In genomic region chr16:18210701-18211416, GRCm38 (mm10) we compare ENCODE assay signal across 11 mouse cellular contexts. TPM values are rescaled to one million over a fixed set of nuclear protein-coding genes. Genes with fewer than 3 reads are reported as not detected.
DNase-seq lines count a peak whose midpoint lies in the region; ATAC-seq and TF ChIP-seq lines count a peak whose summit lies in the region.
"Had no signal": no experiment of that assay in that cellular context is flagged by ENCODE, and none has a peak within 500 bp of the region (broad histone marks: within the 10 kb centered on the region; RNA-seq: fewer than 3 reads in every experiment).

No protein-coding gene starts in this region.

- H3K27me3 ChIP-seq in forebrain, embryonic 10.5 days (ENCODE audit: poor library complexity, severe bottlenecking) = 0 out of 2 replicates have a peak, but pooled peaks cover 13% of the 10 kb centered on the region
- no peaks in the 10 kb centered on the region for H3K27me3 ChIP-seq in forebrain, embryonic 15.5 days
- peaks cover 31% of the 10 kb centered on the region for H3K27me3 ChIP-seq in C2C12 (ENCODE audit: control insufficient read depth, insufficient read depth, insufficient read length)
- H3K27me3 ChIP-seq in kidney, postnatal 0 days (ENCODE audit: insufficient read depth, low read length) = no peaks in the 10 kb centered on the region
- H3K27me3 ChIP-seq in liver, embryonic 13.5 days = no peaks in the 10 kb centered on the region
- H3K27me3 ChIP-seq: stomach, embryonic 15.5 days had no signal

- H3K9ac ChIP-seq in forebrain, embryonic 15.5 days (replicated peaks) = no peak overlapping the region
- no peak overlapping the region for H3K9ac ChIP-seq in kidney, postnatal 0 days (ENCODE audit: low read depth, low read length)
- no peak overlapping the region for H3K9ac ChIP-seq in liver, embryonic 13.5 days
- H3K9ac ChIP-seq: stomach, embryonic 15.5 days had no signal

- no peaks in the 10 kb centered on the region for H3K79me2 ChIP-seq in C2C12 (ENCODE audit: control insufficient read depth, insufficient read depth)

- no peak for ATAC-seq in forebrain, embryonic 15.5 days (replicated peaks)
- ATAC-seq in kidney, postnatal 0 days (replicated peaks; ENCODE audit: low FRiP score, low read depth) = peak; percentile 22; the same call in 1 of the 2 replicates
- no peak for ATAC-seq in liver, embryonic 13.5 days (ENCODE audit: low read depth)
- ATAC-seq: Patski had no signal

- no peaks in the 10 kb centered on the region for H3K36me3 ChIP-seq in forebrain, embryonic 10.5 days (replicated peaks)
- no peaks in the 10 kb centered on the region for H3K36me3 ChIP-seq in forebrain, embryonic 15.5 days
- H3K36me3 ChIP-seq in C2C12 (ENCODE audit: control insufficient read depth, insufficient read depth) = no peaks in the 10 kb centered on the region
- no peaks in the 10 kb centered on the region for H3K36me3 ChIP-seq in kidney, postnatal 0 days (ENCODE audit: insufficient read depth, low read length)
- no peaks in the 10 kb centered on the region for H3K36me3 ChIP-seq in liver, embryonic 13.5 days
- H3K36me3 ChIP-seq: stomach, embryonic 15.5 days had no signal

- H3K4me3 ChIP-seq in forebrain, embryonic 10.5 days = no peak overlapping the region
- H3K4me3 ChIP-seq in forebrain, embryonic 15.5 days = no peak overlapping the region
- H3K4me3 ChIP-seq in C2C12 (ENCODE audit: insufficient read depth, poor library complexity, severe bottlenecking) = no peak overlapping the region
- H3K4me3 ChIP-seq in kidney, postnatal 0 days (replicated peaks; ENCODE audit: low read depth, low read length) = no peak overlapping the region
- H3K4me3 ChIP-seq in liver, embryonic 13.5 days (replicated peaks) = no peak overlapping the region
- H3K4me3 ChIP-seq: stomach, embryonic 15.5 days had no signal

- H3K79me3 ChIP-seq in C2C12 (ENCODE audit: low read depth) = no peaks in the 10 kb centered on the region

- no peak overlapping the region for H3K27ac ChIP-seq in forebrain, embryonic 10.5 days
- H3K27ac ChIP-seq in forebrain, embryonic 15.5 days (replicated peaks) = no peak overlapping the region
- H3K27ac ChIP-seq in kidney, postnatal 0 days = no peak overlapping the region
- H3K27ac ChIP-seq in liver, embryonic 13.5 days = no peak overlapping the region
- H3K27ac ChIP-seq: stomach, embryonic 15.5 days had no signal

- no peak overlapping the region for H3K4me2 ChIP-seq in forebrain, embryonic 15.5 days (replicated peaks)
- no peak overlapping the region for H3K4me2 ChIP-seq in kidney, postnatal 0 days (ENCODE audit: low read length)
- no peak overlapping the region for H3K4me2 ChIP-seq in liver, embryonic 13.5 days
- H3K4me2 ChIP-seq: stomach, embryonic 15.5 days had no signal

- H3K4me1 ChIP-seq in forebrain, embryonic 10.5 days = peaks cover 28% of the 10 kb centered on the region
- H3K4me1 ChIP-seq in forebrain, embryonic 15.5 days = peaks cover 30% of the 10 kb centered on the region
- H3K4me1 ChIP-seq in kidney, postnatal 0 days (replicated peaks; ENCODE audit: insufficient read depth, low read length) = no peaks in the 10 kb centered on the region
- H3K4me1 ChIP-seq in liver, embryonic 13.5 days (replicated peaks) = no peaks in the 10 kb centered on the region

- DNase-seq in forebrain, embryonic 10.5 days (ENCODE audit: extremely low spot score, low spot score) = peak; percentile 54
- DNase-seq in c-Kit-negative CD71-positive TER-119-positive erythroid progenitor cells, embryonic 14.5 days (ENCODE audit: low read depth, low spot score) = peak; percentile 8
- peak; percentile 69 for DNase-seq in forelimb bud, embryonic 11.5 days (ENCODE audit: low read depth, low spot score)
- peak; percentile 80 for DNase-seq in kidney, postnatal 0 days (ENCODE audit: low spot score)
- DNase-seq in liver, embryonic 13.5 days = peak; percentile 31
- DNase-seq in retina, postnatal 7 days (ENCODE audit: low read depth, low spot score) = peak; percentile 62

- 32% methylated on average over 8 of the region's 8 CpGs for WGBS in forebrain, embryonic 10.5 days
- WGBS in forebrain, embryonic 15.5 days = 31% methylated on average over 8 of the region's 8 CpGs
- 23% methylated on average over 8 of the region's 8 CpGs for WGBS in kidney, postnatal 0 days
- 11% methylated on average over 8 of the region's 8 CpGs for WGBS in liver, embryonic 13.5 days (ENCODE audit: insufficient replicate concordance)

- no peaks in the 10 kb centered on the region for H3K9me3 ChIP-seq in forebrain, embryonic 10.5 days
- H3K9me3 ChIP-seq in forebrain, embryonic 15.5 days = no peaks in the 10 kb centered on the region
- no peaks in the 10 kb centered on the region for H3K9me3 ChIP-seq in kidney, postnatal 0 days (replicated peaks; ENCODE audit: low read length)
- H3K9me3 ChIP-seq in liver, embryonic 13.5 days (replicated peaks) = no peaks in the 10 kb centered on the region
- H3K9me3 ChIP-seq: stomach, embryonic 15.5 days had no signal

- H3ac ChIP-seq in C2C12 (ENCODE audit: control insufficient read depth, insufficient read length, low read depth) = no peak overlapping the region

- TF ChIP-seq CTCF in C2C12 (IDR thresholded peaks at IDR 0.05; ENCODE audit: control insufficient read depth, insufficient read depth, insufficient read length) = peak; percentile 75
- peak; percentile 90 for TF ChIP-seq CTCF in kidney, postnatal 0 days (IDR thresholded peaks at IDR 0.05; ENCODE audit: low read depth)

TF ChIP-seq in C2C12, 6 proteins besides CTCF, POLR2A, EP300 and RAD21:
- TF ChIP-seq FOSL1 (IDR thresholded peaks at IDR 0.05; ENCODE audit: insufficient read depth, low read length, poor library complexity, severe bottlenecking) (no peak), USF1 (IDR thresholded peaks at IDR 0.05; ENCODE audit: low read depth) (no peak), MYOD1 (IDR thresholded peaks at IDR 0.05; ENCODE audit: control insufficient read depth, insufficient read length, low read depth) (no peak), CEBPB (IDR thresholded peaks at IDR 0.05; ENCODE audit: low read depth) (no peak), MAX (IDR thresholded peaks at IDR 0.05) (no peak), MYOG (IDR thresholded peaks at IDR 0.05; ENCODE audit: control insufficient read depth, extremely low read depth, insufficient read length) (no peak)

RNA-seq across cellular contexts. Expression of gene Ccdc188, which starts 6.8 kb away (rescaled TPM):
- not detected in 2 replicates for polyA plus RNA-seq in forebrain, embryonic 10.5 days (2016; fragmentation: Nextera tagmentation; extraction: Ambion mirVana)
- 0.27 TPM in 1 of 2 replicates, not detected in the other for polyA plus RNA-seq in forebrain, embryonic 15.5 days (2015; fragmentation: Nextera tagmentation; extraction: Ambion mirVana)
- 0.04 TPM for polyA plus RNA-seq in C2C12 (2012; fragmentation: generic; extraction: Trizol)
- polyA plus RNA-seq in kidney, postnatal 0 days (2015; fragmentation: Nextera tagmentation; extraction: Ambion mirVana) = not detected in 2 replicates
- not detected in 2 replicates for polyA plus RNA-seq in liver, embryonic 13.5 days (2015; fragmentation: Nextera tagmentation; extraction: Ambion mirVana)
- polyA plus RNA-seq: large intestine, adult 2 months; Patski; stomach, embryonic 15.5 days had no signal

RNA-seq across cellular contexts. Expression of gene Zdhhc8, which starts 24.1 kb away (rescaled TPM):
- polyA plus RNA-seq in forebrain, embryonic 10.5 days (2016; fragmentation: Nextera tagmentation; extraction: Ambion mirVana) = 9.7 and 10.5 TPM in 2 replicates
- 17.9 and 18.9 TPM in 2 replicates for polyA plus RNA-seq in forebrain, embryonic 15.5 days (2015; fragmentation: Nextera tagmentation; extraction: Ambion mirVana)
- polyA plus RNA-seq in C2C12 (2012; fragmentation: generic; extraction: Trizol) = 37.4 TPM
- polyA plus RNA-seq in kidney, postnatal 0 days (2015; fragmentation: Nextera tagmentation; extraction: Ambion mirVana) = 13.1 and 13.5 TPM in 2 replicates
- 1.7 and 2.3 TPM in 2 replicates for polyA plus RNA-seq in liver, embryonic 13.5 days (2015; fragmentation: Nextera tagmentation; extraction: Ambion mirVana)

RNA-seq across cellular contexts. Expression of gene Trmt2a, which starts 37.6 kb away (rescaled TPM):
- polyA plus RNA-seq in forebrain, embryonic 10.5 days (2016; fragmentation: Nextera tagmentation; extraction: Ambion mirVana) = 134 and 139 TPM in 2 replicates
- polyA plus RNA-seq in forebrain, embryonic 15.5 days (2015; fragmentation: Nextera tagmentation; extraction: Ambion mirVana) = 114 and 119 TPM in 2 replicates
- 79.2 TPM for polyA plus RNA-seq in C2C12 (2012; fragmentation: generic; extraction: Trizol)
- polyA plus RNA-seq in kidney, postnatal 0 days (2015; fragmentation: Nextera tagmentation; extraction: Ambion mirVana) = 53.0 and 59.2 TPM in 2 replicates
- polyA plus RNA-seq in liver, embryonic 13.5 days (2015; fragmentation: Nextera tagmentation; extraction: Ambion mirVana) = 74.8 and 74.9 TPM in 2 replicates

RNA-seq across cellular contexts. Expression of gene Ranbp1, which starts 37.7 kb away (rescaled TPM):
- 1,297 and 1,372 TPM in 2 replicates for polyA plus RNA-seq in forebrain, embryonic 10.5 days (2016; fragmentation: Nextera tagmentation; extraction: Ambion mirVana)
- polyA plus RNA-seq in forebrain, embryonic 15.5 days (2015; fragmentation: Nextera tagmentation; extraction: Ambion mirVana) = 441 and 464 TPM in 2 replicates
- polyA plus RNA-seq in C2C12 (2012; fragmentation: generic; extraction: Trizol) = 422 TPM
- 457 and 487 TPM in 2 replicates for polyA plus RNA-seq in kidney, postnatal 0 days (2015; fragmentation: Nextera tagmentation; extraction: Ambion mirVana)
- polyA plus RNA-seq in liver, embryonic 13.5 days (2015; fragmentation: Nextera tagmentation; extraction: Ambion mirVana) = 491 and 563 TPM in 2 replicates

RNA-seq across cellular contexts. Expression of gene Gm49776, which starts 47.3 kb away (rescaled TPM):
- 3.0 and 5.8 TPM in 2 replicates for polyA plus RNA-seq in forebrain, embryonic 10.5 days (2016; fragmentation: Nextera tagmentation; extraction: Ambion mirVana)
- polyA plus RNA-seq in forebrain, embryonic 15.5 days (2015; fragmentation: Nextera tagmentation; extraction: Ambion mirVana) = 3.1 and 6.6 TPM in 2 replicates
- 0.46 TPM for polyA plus RNA-seq in C2C12 (2012; fragmentation: generic; extraction: Trizol)
- 0.91 and 3.0 TPM in 2 replicates for polyA plus RNA-seq in kidney, postnatal 0 days (2015; fragmentation: Nextera tagmentation; extraction: Ambion mirVana)
- polyA plus RNA-seq in liver, embryonic 13.5 days (2015; fragmentation: Nextera tagmentation; extraction: Ambion mirVana) = 1.3 and 2.4 TPM in 2 replicates
- polyA plus RNA-seq: large intestine, adult 2 months had no signal

Comparison
In these comparisons a context has a peak if more than half of its experiments do, and no peak if none do; other contexts are left out.
1. DNase-seq: peak in every context shown above with its lines; median percentile 80 in kidney, postnatal 0 days; 69 in forelimb bud, embryonic 11.5 days; 62 in retina, postnatal 7 days; 54 in forebrain, embryonic 10.5 days; 31 in liver, embryonic 13.5 days; 8 in c-Kit-negative CD71-positive TER-119-positive erythroid progenitor cells, embryonic 14.5 days.